13 mouse cellular contexts compared by ENCODE assay signal in genomic region chr14:87020240-87020639, GRCm38 (mm10).
"Had no signal": no experiment of that assay in that cellular context is flagged by ENCODE, and none has a peak within 500 bp of the region (broad histone marks: within the 10 kb centered on the region; RNA-seq: fewer than 3 reads in every experiment).

No protein-coding gene starts in this region.

- H3K4me2 ChIP-seq: lung, embryonic 14.5 days; midbrain, embryonic 12.5 days; neural tube, embryonic 12.5 days had no signal

- H3K27ac ChIP-seq: liver, embryonic 14.5 days; midbrain, embryonic 10.5 days; midbrain, embryonic 12.5 days; neural tube, embryonic 12.5 days had no signal

- H3K4me1 ChIP-seq: midbrain, embryonic 10.5 days; midbrain, embryonic 12.5 days; neural tube, embryonic 12.5 days had no signal

- DNase-seq: midbrain, embryonic 14.5 days; right cerebral cortex, postnatal 25 days; spleen, adult 18-20 months; thymus, adult 18-20 months; thymus, postnatal 14 days; thymus, postnatal 4 days had no signal

- H3K4me3 ChIP-seq: midbrain, embryonic 10.5 days; midbrain, embryonic 12.5 days; myocyte; neural tube, embryonic 12.5 days had no signal

- H3K27me3 ChIP-seq: midbrain, embryonic 12.5 days; neural tube, embryonic 12.5 days had no signal

- H3K36me3 ChIP-seq: midbrain, embryonic 10.5 days; midbrain, embryonic 12.5 days; neural tube, embryonic 12.5 days had no signal

- H3K9me3 ChIP-seq: midbrain, embryonic 10.5 days; midbrain, embryonic 12.5 days; neural tube, embryonic 12.5 days had no signal

- H3K9ac ChIP-seq: liver, embryonic 14.5 days; lung, embryonic 14.5 days; midbrain, embryonic 12.5 days; neural tube, embryonic 12.5 days had no signal

- ATAC-seq: midbrain, embryonic 16.5 days had no signal
